Mouse (Mus musculus) MEL (cell line): Measurements from ENCODE around the gene Nup210l. TPM values are rescaled to one million over a fixed set of nuclear protein-coding genes. Genes with fewer than 3 reads are reported as not detected.
A peak's percentile ranks its signal among the peaks of the same experiment; 100 is the strongest.

Experiments used
- DNase-seq: peaks from one replicate; pipeline ENCODE4 v3.0.0; 2011; ENCODE audit warnings: low read depth, low spot score
- H3K27ac ChIP-seq: 2 replicates; pipeline ENCODE4 v1.5.1; 2012; ENCODE audit warnings: low read depth, mild to moderate bottlenecking, control low read depth, low read length, moderate library complexity; ENCODE audit not compliant: control insufficient read depth
- H3K27me3 ChIP-seq, 2 experiments: fragments of 150-350 bp in 1 of 2; sonication (generic) in 1 of 2; 2 replicates each; pipeline ENCODE4 v1.6.1; 2012; ENCODE audit warnings: low read length in 2 of 2, mild to moderate bottlenecking in 2 of 2, improper control_type of control experiment in 1 of 2, moderate library complexity in 1 of 2; ENCODE audit not compliant: insufficient read depth in 2 of 2, control insufficient read depth in 1 of 2
- H3K36me3 ChIP-seq, 2 experiments: 2 replicates each; pipeline ENCODE4 v1.6.1; 2012 to 2014; ENCODE audit warnings: low read length in 2 of 2, improper control_type of control experiment in 1 of 2, inconsistent platforms in 1 of 2, mild to moderate bottlenecking in 1 of 2; ENCODE audit not compliant: insufficient read depth in 2 of 2, control insufficient read depth in 1 of 2
- H3K4me1 ChIP-seq, 2 experiments: fragments of 150-350 bp in 1 of 2; sonication (generic) in 1 of 2; 2 replicates each; pipeline ENCODE4 v1.6.1; 2012; ENCODE audit warnings: low read length in 2 of 2, improper control_type of control experiment in 1 of 2, mild to moderate bottlenecking in 1 of 2; ENCODE audit not compliant: insufficient read depth in 2 of 2, control insufficient read depth in 1 of 2
- H3K4me3 ChIP-seq, 2 experiments: fragments of 150-350 bp in 1 of 2; sonication (generic) in 1 of 2; 2 replicates each; pipeline ENCODE4 v1.5.1; 2012; ENCODE audit warnings: low read depth in 2 of 2, low read length in 2 of 2, mild to moderate bottlenecking in 2 of 2, moderate library complexity in 2 of 2, control low read depth in 1 of 2, improper control_type of control experiment in 1 of 2; ENCODE audit not compliant: control insufficient read depth in 1 of 2, insufficient read depth in 1 of 2
- H3K79me2 ChIP-seq: 2 replicates; pipeline ENCODE4 v1.6.1; 2012; ENCODE audit warnings: mild to moderate bottlenecking, low read length, moderate library complexity; ENCODE audit not compliant: control insufficient read depth, poor library complexity, insufficient read depth
- H3K9ac ChIP-seq: 2 replicates; pipeline ENCODE4 v1.6.1; 2012; ENCODE audit warnings: low read depth, mild to moderate bottlenecking, control low read depth, low read length, moderate library complexity; ENCODE audit not compliant: control insufficient read depth, poor library complexity, severe bottlenecking
- H3K9me3 ChIP-seq: fragments of 150-350 bp; sonication (generic); replicated peaks from 2 replicates; pipeline ENCODE4 v1.6.1; 2012; ENCODE audit warnings: mild to moderate bottlenecking, low read length, improper control_type of control experiment, moderate library complexity; ENCODE audit not compliant: insufficient read depth
- BHLHE40 ChIP-seq: IDR thresholded peaks from 2 replicates; pipeline ENCODE4 v1.6.1; 2012; ENCODE audit warnings: low read depth, mild to moderate bottlenecking, inconsistent platforms, low read length, improper control_type of control experiment, borderline replicate concordance
- CHD1 ChIP-seq: IDR thresholded peaks from 2 replicates; pipeline ENCODE4 v1.6.1; 2012; ENCODE audit warnings: low read depth, mild to moderate bottlenecking, inconsistent platforms, low read length, improper control_type of control experiment
- CHD2 ChIP-seq: IDR thresholded peaks from 2 replicates; pipeline ENCODE4 v1.6.1; 2011; ENCODE audit warnings: low read length, improper control_type of control experiment
- CTCF ChIP-seq, 3 experiments: IDR thresholded peaks in 2 of 3; conservative IDR thresholded peaks in 1 of 3; 2 replicates each; pipeline ENCODE4 v1.5.1; 2011 to 2012; ENCODE audit warnings: low read length in 3 of 3, low read depth in 2 of 3, mild to moderate bottlenecking in 2 of 3, improper control_type of control experiment in 1 of 3, inconsistent platforms in 1 of 3, mixed read lengths in 1 of 3, moderate library complexity in 1 of 3; ENCODE audit not compliant: control insufficient read depth in 1 of 3, insufficient read depth in 1 of 3, poor library complexity in 1 of 3, severe bottlenecking in 1 of 3
- EP300 ChIP-seq, 2 experiments: IDR thresholded peaks; 2 replicates each; pipeline ENCODE4 v1.6.1; 2011; ENCODE audit warnings: improper control_type of control experiment in 2 of 2, low read length in 2 of 2, low read depth in 1 of 2, mild to moderate bottlenecking in 1 of 2
- JUND ChIP-seq: IDR thresholded peaks from 2 replicates; pipeline ENCODE4 v1.6.1; 2011; ENCODE audit warnings: low read depth, mild to moderate bottlenecking, improper control_type of control experiment, low read length
- MAFK ChIP-seq: IDR thresholded peaks from 2 replicates; pipeline ENCODE4 v1.6.1; 2011; ENCODE audit warnings: low read depth, mild to moderate bottlenecking, low read length, improper control_type of control experiment, borderline replicate concordance
- MAZ ChIP-seq: IDR thresholded peaks from 2 replicates; pipeline ENCODE4 v1.6.1; 2012; ENCODE audit warnings: low read depth, mild to moderate bottlenecking, inconsistent platforms, low read length, improper control_type of control experiment
- MEF2A ChIP-seq: IDR thresholded peaks from 2 replicates; pipeline ENCODE4 v1.6.1; 2014; ENCODE audit warnings: low read depth, mild to moderate bottlenecking, inconsistent platforms, low read length, improper control_type of control experiment; ENCODE audit not compliant: poor library complexity, insufficient replicate concordance, severe bottlenecking; ENCODE audit errors: extremely low read depth
- MYB ChIP-seq: IDR thresholded peaks from 2 replicates; pipeline ENCODE4 v1.6.1; 2011; ENCODE audit warnings: mild to moderate bottlenecking, low read depth, low read length, improper control_type of control experiment
- RCOR1 ChIP-seq: IDR thresholded peaks from 2 replicates; pipeline ENCODE4 v1.6.1; 2012; ENCODE audit warnings: low read depth, mild to moderate bottlenecking, inconsistent platforms, low read length, improper control_type of control experiment
- TAL1 ChIP-seq: IDR thresholded peaks from 2 replicates; pipeline ENCODE4 v1.6.1; 2012; ENCODE audit warnings: mild to moderate bottlenecking, inconsistent platforms, low read length, moderate library complexity, mixed read lengths
- USF1 ChIP-seq: IDR thresholded peaks from 2 replicates; pipeline ENCODE4 v1.6.1; 2014; ENCODE audit warnings: low read depth, mild to moderate bottlenecking, inconsistent platforms, low read length, improper control_type of control experiment, moderate library complexity
- ZKSCAN1 ChIP-seq: IDR thresholded peaks from 2 replicates; pipeline ENCODE4 v1.6.1; 2012; ENCODE audit warnings: low read depth, mild to moderate bottlenecking, inconsistent platforms, low read length, improper control_type of control experiment, moderate library complexity
- ZMIZ1 ChIP-seq: IDR thresholded peaks from 2 replicates; pipeline ENCODE4 v1.6.1; 2012; ENCODE audit warnings: low read depth, mild to moderate bottlenecking, inconsistent platforms, low read length, improper control_type of control experiment, moderate library complexity
- polyA plus RNA-seq, 2 experiments: library from polyadenylated mRNA; stranded (reverse) in 1 of 2; unstranded in 1 of 2; fragments of >175 nt in 1 of 2; fragments of >200 nt in 1 of 2; gene quantifications; 2 replicates each; pipeline versions ENCODE4 v1.2.1 to v1.2.4; 2012; ENCODE audit warnings: low replicate concordance in 2 of 2, low read depth in 1 of 2; ENCODE audit not compliant: insufficient read length in 2 of 2, insufficient read depth in 1 of 2, missing spikeins in 1 of 2
- total RNA-seq: library from RNA; depleted of rRNA; stranded (reverse); fragments of 300-350 nt; gene quantifications from 2 replicates; pipeline ENCODE4 v1.2.3, GENCODE M21; 2012

The Nup210l gene
- total and polyA plus RNA-seq, 3 experiments = 0.54 to 0.65 TPM; not detected in 1

DNA sequence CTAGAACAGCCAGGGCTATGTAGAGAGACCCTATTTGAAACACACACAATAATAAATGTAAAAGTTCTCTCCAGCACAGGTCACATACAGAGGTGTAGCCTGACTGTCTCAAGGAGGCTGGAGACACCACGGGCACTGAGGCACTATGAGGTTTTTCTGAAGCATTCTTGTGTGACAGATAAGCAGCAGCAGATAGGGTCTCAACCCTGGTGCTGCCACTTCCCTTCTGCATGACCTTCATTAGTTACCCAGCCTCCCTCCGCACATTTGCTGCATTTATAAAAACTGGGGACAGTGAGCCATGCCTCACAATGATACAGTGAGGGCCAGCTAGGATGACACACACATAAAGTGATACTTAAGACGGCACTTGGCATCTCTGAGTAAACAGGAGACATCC lies 119.0 kb downstream of the Nup210l start (continued):
- TF ChIP-seq MEF2A = no peak
- peak in 1 of 2 experiments; percentile 43; a peak in 2 of 4 replicates for TF ChIP-seq EP300 (IDR thresholded peaks at IDR 0.05; ENCODE audit: low read depth in 1 of 2, low read length in 2 of 2)
- no peak for TF ChIP-seq ZMIZ1

DNA sequence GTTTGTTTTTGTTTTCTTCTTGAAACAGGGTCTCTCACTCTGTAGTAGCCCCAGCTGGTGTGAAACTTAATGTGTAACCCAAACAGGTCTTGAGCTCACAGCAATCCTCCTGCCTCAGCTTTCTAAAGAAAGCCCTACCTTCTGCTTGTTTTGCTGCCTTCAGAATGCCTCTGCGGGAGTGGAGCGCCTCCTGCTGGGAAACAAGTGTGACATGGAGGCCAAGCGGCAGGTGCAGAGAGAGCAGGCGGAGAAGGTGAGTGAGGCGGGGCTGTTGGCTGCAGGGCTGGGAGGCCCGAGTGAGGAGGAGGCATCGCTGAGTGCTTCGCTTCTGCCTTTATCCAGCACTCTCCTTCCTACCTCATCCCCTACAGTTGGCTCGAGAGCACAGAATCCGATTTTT lies 120.4 kb downstream of the Nup210l start:
- no peaks in the 10 kb centered on the region for H3K79me2 ChIP-seq
- TF ChIP-seq USF1 = no peak
- TF ChIP-seq CTCF (IDR thresholded peaks at IDR 0.05 in 2 of 3, conservative IDR thresholded peaks at IDR 0.05 in 1 of 3; ENCODE audit: control insufficient read depth in 1 of 3, insufficient read depth in 1 of 3, low read depth in 2 of 3, low read length in 3 of 3, poor library complexity in 1 of 3, severe bottlenecking in 1 of 3) = peak in 2 of 3 experiments; percentile 13 to 38; a peak in 3 of 6 replicates
- DNase-seq = no peak
- H3K27ac ChIP-seq = no peak overlapping the region
- H3K4me1 ChIP-seq = peaks cover 21 to 22% of the 10 kb centered on the region in 2 experiments
- no peak overlapping the region for H3K4me3 ChIP-seq
- no peaks in the 10 kb centered on the region for H3K27me3 ChIP-seq
- no peaks in the 10 kb centered on the region for H3K9me3 ChIP-seq
- H3K36me3 ChIP-seq = peaks cover 0 to 18% of the 10 kb centered on the region in 2 experiments; a peak in 2 of 4 replicates
- H3K9ac ChIP-seq = no peak overlapping the region

DNA sequence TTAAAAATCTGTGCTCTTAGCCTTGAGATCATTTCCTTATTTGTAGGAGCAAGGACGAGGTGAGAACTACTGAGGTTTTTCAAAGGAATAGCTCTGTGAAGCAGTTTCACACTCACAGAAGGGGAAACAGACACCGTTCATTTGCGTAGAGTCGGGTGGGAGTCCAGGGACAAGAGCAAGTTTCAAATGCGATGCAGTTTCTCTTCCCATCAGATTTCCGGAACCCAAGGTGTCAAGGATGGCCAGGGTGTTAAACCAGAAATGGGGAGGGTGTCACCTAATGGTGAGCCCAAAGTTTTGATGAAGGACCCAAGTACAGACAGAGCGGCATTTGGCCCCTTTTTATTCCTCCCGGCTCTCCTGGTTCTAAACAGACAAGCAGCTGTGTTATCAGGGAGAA lies 127.1 kb downstream of the Nup210l start:
- DNase-seq = no peak
- peaks cover 7 to 10% of the 10 kb centered on the region in 2 experiments; a peak in 2 of 4 replicates for H3K4me1 ChIP-seq
- no peaks in the 10 kb centered on the region for H3K27me3 ChIP-seq
- peak overlapping the region; percentile 46 for H3K27ac ChIP-seq
- TF ChIP-seq JUND (no peak), CHD2 (no peak), CHD1 (peak; percentile 77), RCOR1 (no peak; the same call in 1 of the 2 replicates), MAFK (0 out of 2 replicates have a peak, but pooled peaks have one; percentile 36), MEF2A (no peak), BHLHE40 (no peak), TAL1 (no peak), ZKSCAN1 (no peak), MAZ (peak; percentile 69; the same call in 1 of the 2 replicates), ZMIZ1 (no peak), MYB (no peak), EP300 (IDR thresholded peaks at IDR 0.05; ENCODE audit: low read depth in 1 of 2, low read length in 2 of 2) (peak; percentile 17 to 40; a peak in 1 of 4 replicates), CTCF (IDR thresholded peaks at IDR 0.05 in 2 of 3, conservative IDR thresholded peaks at IDR 0.05 in 1 of 3; ENCODE audit: control insufficient read depth in 1 of 3, insufficient read depth in 1 of 3, low read depth in 2 of 3, low read length in 3 of 3, poor library complexity in 1 of 3, severe bottlenecking in 1 of 3) (no peak)
- peaks cover 2 to 14% of the 10 kb centered on the region in 2 experiments; a peak in 3 of 4 replicates for H3K36me3 ChIP-seq
- peak overlapping the region; percentile 83 for H3K9ac ChIP-seq
- H3K9me3 ChIP-seq = no peaks in the 10 kb centered on the region
- H3K79me2 ChIP-seq = peaks cover 14% of the 10 kb centered on the region
- peak overlapping the region; percentile 66 to 79 for H3K4me3 ChIP-seq
